Mouse (Mus musculus): ENCODE data around the gene Epha7. TPM values are rescaled to one million over a fixed set of nuclear protein-coding genes. Genes with fewer than 3 reads are reported as not detected.

Epha7 gene
- 0.26 and 0.27 TPM in 2 replicates for polyA plus RNA-seq (2012; rRNA removed)

DNA sequence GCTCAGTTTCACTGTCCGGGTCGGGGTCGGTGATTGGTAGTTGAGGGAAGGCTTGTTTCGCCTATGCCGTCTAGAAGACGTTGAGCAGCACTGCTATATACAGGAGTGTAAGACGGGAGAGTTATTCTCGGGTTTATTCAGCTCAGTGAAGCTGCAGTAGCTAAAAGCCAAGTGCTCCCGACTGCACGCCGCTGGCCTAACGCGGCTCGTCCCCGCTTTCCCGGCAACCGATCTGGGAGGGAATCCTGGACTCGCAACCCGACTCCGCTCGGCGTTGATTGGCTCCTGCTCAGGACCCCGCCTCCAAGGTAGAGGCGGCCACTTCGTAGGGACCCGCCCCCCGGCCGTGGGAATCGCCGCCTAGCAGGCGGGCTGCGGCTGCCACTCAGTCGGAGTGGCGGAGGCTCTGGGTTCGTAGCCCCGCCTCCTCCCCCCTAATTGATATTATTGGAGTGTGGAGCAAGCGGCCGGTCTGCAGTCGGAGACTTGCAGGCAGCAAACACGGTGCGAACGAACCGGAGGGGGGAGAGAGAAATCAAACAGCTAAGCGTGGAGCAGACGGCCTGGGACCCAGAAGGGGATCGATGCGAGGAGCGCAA lies at the start of gene Epha7:
Epha7 (plus strand) TSS at position 441 of the 599 bp plus-strand sequence.

